In genomic region chr10:44267426-44268142, GRCm38 (mm10) we compare ENCODE assay signal across 8 mouse cellular contexts. TPM values are rescaled to one million over a fixed set of nuclear protein-coding genes. Genes with fewer than 3 reads are reported as not detected.
A peak's percentile ranks its signal among the peaks of the same experiment; 100 is the strongest.
DNase-seq lines count a peak whose midpoint lies in the region; ATAC-seq lines count a peak whose summit lies in the region.

No protein-coding gene starts in this region.

- H3K9ac ChIP-seq in hindbrain, embryonic 15.5 days: peak overlapping the region; percentile 47
- H3K9ac ChIP-seq in midbrain, embryonic 11.5 days (ENCODE audit: low read length): peak overlapping the region; percentile 91

- WGBS in hindbrain, embryonic 15.5 days: 10% methylated on average over 11 of the region's 11 CpGs
- 15% methylated on average over 11 of the region's 11 CpGs for WGBS in midbrain, embryonic 11.5 days

- H3K4me1 ChIP-seq in hindbrain, embryonic 15.5 days (replicated peaks): peaks cover 25% of the 10 kb centered on the region
- H3K4me1 ChIP-seq in midbrain, embryonic 11.5 days (ENCODE audit: control insufficient read depth, insufficient read depth, low read length): peaks cover 14% of the 10 kb centered on the region

- DNase-seq in cerebellum, adult 18-20 months: peak; percentile 16 to 18
- DNase-seq in cerebellum, postnatal 25 days: no peak
- peak; percentile 16 for DNase-seq in thymus, postnatal 4 days
- DNase-seq in thymus, postnatal 0 days (ENCODE audit: low spot score): no peak
- peak; percentile 86 for DNase-seq in midbrain, embryonic 11.5 days (ENCODE audit: low spot score, missing footprints)
- DNase-seq in urinary bladder, postnatal 4 days (ENCODE audit: low spot score in 2 of 2): no peak
- no peak for DNase-seq in frontal cortex, postnatal 14 days (ENCODE audit: low spot score in 2 of 2)

- no peaks in the 10 kb centered on the region for H3K27me3 ChIP-seq in hindbrain, embryonic 15.5 days
- no peaks in the 10 kb centered on the region for H3K27me3 ChIP-seq in midbrain, embryonic 11.5 days (ENCODE audit: control insufficient read depth, insufficient read depth, low read length)

- peak overlapping the region; percentile 95 for H3K4me3 ChIP-seq in hindbrain, embryonic 15.5 days
- H3K4me3 ChIP-seq in midbrain, embryonic 11.5 days (ENCODE audit: low read depth, low read length): peak overlapping the region; percentile 81

- H3K9me3 ChIP-seq in hindbrain, embryonic 15.5 days: no peaks in the 10 kb centered on the region
- no peaks in the 10 kb centered on the region for H3K9me3 ChIP-seq in midbrain, embryonic 11.5 days (ENCODE audit: control insufficient read depth, low read length)

- peak overlapping the region; percentile 56 for H3K27ac ChIP-seq in hindbrain, embryonic 15.5 days (replicated peaks)
- H3K27ac ChIP-seq in midbrain, embryonic 11.5 days (ENCODE audit: low read depth, low read length): no peak overlapping the region

- H3K36me3 ChIP-seq in hindbrain, embryonic 15.5 days: no peaks in the 10 kb centered on the region
- no peaks in the 10 kb centered on the region for H3K36me3 ChIP-seq in midbrain, embryonic 11.5 days (ENCODE audit: control insufficient read depth, insufficient read depth, low read length)

- peak; percentile 49 for ATAC-seq in hindbrain, embryonic 15.5 days (ENCODE audit: low FRiP score, low read depth)
- peak; percentile 19 for ATAC-seq in midbrain, embryonic 11.5 days (ENCODE audit: low FRiP score)

- peak overlapping the region; percentile 68 for H3K4me2 ChIP-seq in hindbrain, embryonic 15.5 days
- peak overlapping the region; percentile 72 for H3K4me2 ChIP-seq in midbrain, embryonic 11.5 days

RNA-seq across cellular contexts. Expression of gene Atg5, which starts 0.6 kb away (rescaled TPM):
- 49.7 and 54.7 TPM in 2 replicates for polyA plus RNA-seq in thymus, postnatal 0 days (2015; fragmentation: Nextera tagmentation; extraction: Ambion mirVana)
- 44.3 and 51.9 TPM in 2 replicates for polyA plus RNA-seq in hindbrain, embryonic 15.5 days (2015; fragmentation: Nextera tagmentation; extraction: Ambion mirVana)
- 59.9 and 60.4 TPM in 2 replicates for polyA plus RNA-seq in midbrain, embryonic 11.5 days (2014; fragmentation: Nextera tagmentation; extraction: Ambion mirVana)

Comparison
In these comparisons a context has a peak if more than half of its experiments do, and no peak if none do; other contexts are left out.
1. DNase-seq: peak in cerebellum, adult 18-20 months (2 of 2), thymus, postnatal 4 days (single experiment) and midbrain, embryonic 11.5 days (single experiment); none in cerebellum, postnatal 25 days (0 of 2), thymus, postnatal 0 days (single experiment), urinary bladder, postnatal 4 days (0 of 2) and frontal cortex, postnatal 14 days (0 of 2).